In the genomic region with DNA sequence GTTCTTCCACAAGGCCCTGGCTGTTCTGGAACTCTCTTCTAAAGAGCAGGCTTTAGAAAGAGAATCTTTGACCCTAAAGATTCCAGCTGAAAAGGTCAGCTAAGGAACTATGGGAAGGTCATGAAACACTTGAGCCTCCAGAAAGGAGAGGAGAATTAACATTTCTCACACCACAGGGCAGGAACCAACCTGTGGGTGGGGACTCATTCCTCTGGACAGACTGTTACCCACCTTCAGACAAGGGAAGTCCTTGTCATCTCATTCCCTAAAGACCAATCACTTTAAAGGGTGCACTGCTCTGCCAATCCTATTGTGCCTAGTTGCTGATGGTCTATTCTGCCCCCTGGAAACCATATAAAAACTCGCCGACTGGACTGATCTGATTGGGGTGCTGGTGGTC, we compare ENCODE assay signal across 25 mouse cellular contexts.
DNase-seq lines count a peak whose midpoint lies in the region; ATAC-seq and TF ChIP-seq lines count a peak whose summit lies in the region.
"Had no signal": no experiment of that assay in that cellular context is flagged by ENCODE, and none has a peak within 500 bp of the region (broad histone marks: within the 10 kb centered on the region; RNA-seq: fewer than 3 reads in every experiment).

No protein-coding gene starts in this region.

- no peak for TF ChIP-seq CTCF in forebrain, postnatal 0 days (IDR thresholded peaks at IDR 0.05; ENCODE audit: low read depth)
- no peak for TF ChIP-seq CTCF in E14TG2a.4 (conservative IDR thresholded peaks at IDR 0.05; ENCODE audit: low read length)
- no peak for TF ChIP-seq CTCF in olfactory bulb, adult 2 months (IDR thresholded peaks at IDR 0.05; ENCODE audit: insufficient read depth, low read depth, low read length)

- TF ChIP-seq POLR2A in olfactory bulb, adult 2 months (IDR thresholded peaks at IDR 0.05; ENCODE audit: insufficient read depth, low read depth, low read length), result no peak

- peak overlapping the region; percentile 30; the same call in 1 of the 2 replicates for H3K27ac ChIP-seq in forebrain, embryonic 10.5 days
- no peak overlapping the region for H3K27ac ChIP-seq in forebrain, postnatal 0 days (ENCODE audit: low read depth, low read length)
- peak overlapping the region; percentile 3 for H3K27ac ChIP-seq in olfactory bulb, adult 2 months (ENCODE audit: insufficient read depth, low read depth, low read length)
- no peak overlapping the region for H3K27ac ChIP-seq in forebrain, embryonic 11.5 days (ENCODE audit: low read depth, low read length)
- H3K27ac ChIP-seq: embryonic facial prominence, embryonic 12.5 days; forebrain, embryonic 13.5 days; gastrocnemius, adult 2 months; hindbrain, embryonic 13.5 days; hindbrain, postnatal 0 days; intestine, embryonic 15.5 days had no signal

- H3K9me3 ChIP-seq in forebrain, embryonic 10.5 days, result peaks cover 2% of the 10 kb centered on the region; the same call in 1 of the 2 replicates
- no peaks in the 10 kb centered on the region for H3K9me3 ChIP-seq in forebrain, postnatal 0 days (ENCODE audit: low read length)
- peaks cover 16% of the 10 kb centered on the region for H3K9me3 ChIP-seq in E14TG2a.4 (ENCODE audit: low read length)
- H3K9me3 ChIP-seq in forebrain, embryonic 11.5 days (ENCODE audit: control insufficient read depth, low read length), result no peaks in the 10 kb centered on the region
- H3K9me3 ChIP-seq: embryonic facial prominence, embryonic 12.5 days; forebrain, embryonic 13.5 days; G1E; hindbrain, embryonic 13.5 days; intestine, embryonic 15.5 days had no signal

- H3K9ac ChIP-seq in forebrain, postnatal 0 days, result no peak overlapping the region
- H3K9ac ChIP-seq in forebrain, embryonic 11.5 days (ENCODE audit: low read length), result no peak overlapping the region
- H3K9ac ChIP-seq: embryonic facial prominence, embryonic 12.5 days; forebrain, embryonic 13.5 days; hindbrain, embryonic 13.5 days; intestine, embryonic 15.5 days had no signal

- no peak overlapping the region for H3K4me3 ChIP-seq in forebrain, embryonic 10.5 days
- H3K4me3 ChIP-seq in forebrain, postnatal 0 days (ENCODE audit: low read depth, low read length), result no peak overlapping the region
- H3K4me3 ChIP-seq in E14TG2a.4 (replicated peaks; ENCODE audit: low read length), result peak overlapping the region; percentile 35; the same call in 1 of the 2 replicates
- no peak overlapping the region for H3K4me3 ChIP-seq in olfactory bulb, adult 2 months (ENCODE audit: insufficient read depth, low read depth, low read length)
- no peak overlapping the region for H3K4me3 ChIP-seq in forebrain, embryonic 11.5 days (ENCODE audit: low read depth, low read length)
- H3K4me3 ChIP-seq: embryonic facial prominence, embryonic 12.5 days; forebrain, embryonic 13.5 days; gastrocnemius, adult 2 months; hindbrain, embryonic 13.5 days; intestine, embryonic 15.5 days had no signal

- ATAC-seq in forebrain, postnatal 0 days, result no peak
- ATAC-seq in forebrain, embryonic 11.5 days (replicated peaks; ENCODE audit: low FRiP score), result no peak
- no peak for ATAC-seq in megakaryocyte-erythroid progenitor cell, adult 5-6 weeks (replicated peaks; ENCODE audit: low FRiP score, low TSS enrichment, poor library complexity, severe bottlenecking)
- ATAC-seq: CD4-positive, CD25-positive, alpha-beta regulatory T cell, adult 4 months; forebrain, embryonic 13.5 days; hindbrain, postnatal 0 days; intestine, embryonic 15.5 days had no signal

- H3K4me2 ChIP-seq in forebrain, postnatal 0 days (ENCODE audit: low read depth), result no peak overlapping the region
- H3K4me2 ChIP-seq in forebrain, embryonic 11.5 days (ENCODE audit: low read depth, low read length, severe bottlenecking), result no peak overlapping the region
- H3K4me2 ChIP-seq: embryonic facial prominence, embryonic 12.5 days; forebrain, embryonic 13.5 days; hindbrain, embryonic 13.5 days; intestine, embryonic 15.5 days had no signal

- no peak for DNase-seq in forebrain, embryonic 10.5 days (ENCODE audit: extremely low spot score, low spot score)
- no peak for DNase-seq in forebrain, postnatal 0 days
- peak; percentile 95 for DNase-seq in R1 (ENCODE audit: low read depth, low spot score)
- no peak for DNase-seq in forebrain, embryonic 11.5 days (ENCODE audit: low spot score)
- DNase-seq: adrenal gland, postnatal 10 days; B cell, adult 2 months; cerebellum, adult 11 months; cerebellum, adult 8-10 months; cerebellum, postnatal 14 days; embryo, embryonic 11 days; gastrocnemius, adult 2 months; gastrocnemius, postnatal 25 days; heart, postnatal 10 days; heart, postnatal 4 days; kidney, adult 18-20 months had no signal

- no peaks in the 10 kb centered on the region for H3K27me3 ChIP-seq in forebrain, embryonic 10.5 days (ENCODE audit: poor library complexity, severe bottlenecking)
- no peaks in the 10 kb centered on the region for H3K27me3 ChIP-seq in forebrain, postnatal 0 days (ENCODE audit: insufficient read depth, low read length)
- H3K27me3 ChIP-seq in E14TG2a.4 (ENCODE audit: insufficient read depth, low read length), result no peaks in the 10 kb centered on the region
- no peaks in the 10 kb centered on the region for H3K27me3 ChIP-seq in forebrain, embryonic 11.5 days (ENCODE audit: control insufficient read depth, insufficient read depth, low read length)
- H3K27me3 ChIP-seq: embryonic facial prominence, embryonic 12.5 days; forebrain, embryonic 13.5 days; hindbrain, embryonic 13.5 days; intestine, embryonic 15.5 days had no signal

- peaks cover 59% of the 10 kb centered on the region for H3K4me1 ChIP-seq in forebrain, embryonic 10.5 days
- peaks cover 36% of the 10 kb centered on the region for H3K4me1 ChIP-seq in forebrain, postnatal 0 days (ENCODE audit: insufficient read depth)
- H3K4me1 ChIP-seq in E14TG2a.4 (replicated peaks; ENCODE audit: low read depth, low read length), result peaks cover 73% of the 10 kb centered on the region
- H3K4me1 ChIP-seq in olfactory bulb, adult 2 months (ENCODE audit: control insufficient read depth, insufficient read depth, low read length), result peaks cover 13% of the 10 kb centered on the region
- H3K4me1 ChIP-seq in forebrain, embryonic 11.5 days (replicated peaks; ENCODE audit: control insufficient read depth, insufficient read depth, low read length), result peaks cover 15% of the 10 kb centered on the region

- WGBS in forebrain, embryonic 10.5 days, result 69% methylated on average over 2 of the region's 2 CpGs
- whole genome bisulfite sequencing in forebrain, postnatal 0 days, result 60% methylated on average over 2 of the region's 2 CpGs
- 84% methylated on average over 2 of the region's 2 CpGs for WGBS in olfactory bulb, adult 2 months
- WGBS in forebrain, embryonic 11.5 days, result 61% methylated on average over 2 of the region's 2 CpGs

- no peaks in the 10 kb centered on the region for H3K36me3 ChIP-seq in forebrain, embryonic 10.5 days (replicated peaks)
- H3K36me3 ChIP-seq in forebrain, postnatal 0 days (ENCODE audit: insufficient read depth), result no peaks in the 10 kb centered on the region
- H3K36me3 ChIP-seq in E14TG2a.4 (ENCODE audit: insufficient read depth, low read length), result peaks cover 10% of the 10 kb centered on the region; the same call in 1 of the 2 replicates
- H3K36me3 ChIP-seq in forebrain, embryonic 11.5 days (ENCODE audit: control insufficient read depth, insufficient read depth, low read length), result no peaks in the 10 kb centered on the region
- H3K36me3 ChIP-seq: embryonic facial prominence, embryonic 12.5 days; G1E; hindbrain, embryonic 13.5 days; intestine, embryonic 15.5 days had no signal

Comparison
In these comparisons a context has a peak if more than half of its experiments do, and no peak if none do; other contexts are left out.
1. H3K27ac ChIP-seq: peak in forebrain, embryonic 10.5 days (single experiment) and olfactory bulb, adult 2 months (single experiment); none in forebrain, postnatal 0 days (single experiment) and forebrain, embryonic 11.5 days (single experiment).